Mouse (Mus musculus) erythroblast, embryonic 14.5 days (primary cell): Measurements from ENCODE around the gene Cbx3.

Experiments used
- GATA1 ChIP-seq: IDR thresholded peaks from 2 replicates; pipeline ENCODE4 v1.6.1; 2012; ENCODE audit warnings: low read length, inconsistent platforms, mixed read lengths
- TAL1 ChIP-seq: IDR thresholded peaks from 3 replicates; pipeline ENCODE4 v1.6.1; 2012; ENCODE audit warnings: low read length, inconsistent platforms, mixed read lengths

- TF ChIP-seq TAL1 (no peak), GATA1 (no peak)
Observed at GRCm38 (mm10) chr6:51469715-51470310, 347 bp upstream of the Cbx3 start, which contains the start of gene Hnrnpa2b1.
